Mouse (Mus musculus) layer of hippocampus, adult 8-10 months (tissue): ENCODE results near the gene Slc39a7. TPM values are rescaled to one million over a fixed set of nuclear protein-coding genes. Genes with fewer than 3 reads are reported as not detected.
A peak's percentile ranks its signal among the peaks of the same experiment; 100 is the strongest.

ENCODE experiments used
- DNase-seq, 2 experiments: peaks; one replicate each; pipeline ENCODE4 v3.0.0; 2022; ENCODE audit warnings: low spot score in 2 of 2
- total RNA-seq, 4 experiments: library from RNA; stranded (reverse); gene quantifications; 2 replicates each; pipeline ENCODE4 v1.2.4; 2022

Slc39a7 gene
- total RNA-seq, 4 experiments from 2014 or later = 77.1 to 106 (median 92.6) TPM

GRCm38 (mm10) chr17:34030861-34031326, 588 bp downstream of the Slc39a7 start:
- peak in 1 of 2 experiments; percentile 48 for DNase-seq

- DNase-seq = peak in 1 of 2 experiments; percentile 30
Observed at GRCm38 (mm10) chr17:34029890-34030595, 1.4 kb downstream of the Slc39a7 start.

GRCm38 (mm10) chr17:34029150-34029889, 2.2 kb downstream of the Slc39a7 start:
- DNase-seq = peak in 1 of 2 experiments; percentile 19

GRCm38 (mm10) chr17:34028501-34029149, 2.9 kb downstream of the Slc39a7 start:
- no peak for DNase-seq

- DNase-seq = peak; percentile 91 to 93
Observed at GRCm38 (mm10) chr17:34027656-34028223, 3.7 kb downstream of the Slc39a7 start, which contains the start of gene H2-Ke6. Gene H2-Ke6 (minus strand): TSS chr17:34028060.

- DNase-seq = peak in 1 of 2 experiments; percentile 39
Observed at GRCm38 (mm10) chr17:34026917-34027655, 4.4 kb downstream of the Slc39a7 start.

- DNase-seq = no peak
Observed at GRCm38 (mm10) chr17:34026221-34026620, 5.3 kb downstream of the Slc39a7 start.

- no peak for DNase-seq
Observed at GRCm38 (mm10) chr17:34025756-34026151, 5.7 kb downstream of the Slc39a7 start.

- no peak for DNase-seq
Observed at GRCm38 (mm10) chr17:34024861-34025755, 6.4 kb downstream of the Slc39a7 start.

GRCm38 (mm10) chr17:34024317-34024821, 7.1 kb downstream of the Slc39a7 start, which contains the start of gene Ring1:
Gene Ring1 (minus strand): TSS chr17:34024680.
- peak; percentile 83 to 86 for DNase-seq

- DNase-seq = no peak
Observed at GRCm38 (mm10) chr17:34023678-34024077, 7.8 kb downstream of the Slc39a7 start.

GRCm38 (mm10) chr17:34022987-34023386, 8.5 kb downstream of the Slc39a7 start:
- peak in 1 of 2 experiments; percentile 35 for DNase-seq

GRCm38 (mm10) chr17:34022414-34022783, 9.1 kb downstream of the Slc39a7 start:
- no peak for DNase-seq

GRCm38 (mm10) chr17:34021539-34022413, 9.7 kb downstream of the Slc39a7 start:
- DNase-seq = no peak

GRCm38 (mm10) chr17:34013436-34013835, 18.0 kb downstream of the Slc39a7 start:
- no peak for DNase-seq

GRCm38 (mm10) chr17:34010156-34010555, 21.3 kb downstream of the Slc39a7 start:
- no peak for DNase-seq

- DNase-seq = no peak
Observed at GRCm38 (mm10) chr17:34006570-34006969, 24.9 kb downstream of the Slc39a7 start.

- no peak for DNase-seq
Observed at GRCm38 (mm10) chr17:34003426-34003825, 28.1 kb downstream of the Slc39a7 start.
